10 mouse cellular contexts compared by ENCODE assay signal in genomic region chr2:91361068-91361528, GRCm38 (mm10).
DNase-seq lines count a peak whose midpoint lies in the region; ATAC-seq and TF ChIP-seq lines count a peak whose summit lies in the region.
"Had no signal": no experiment of that assay in that cellular context is flagged by ENCODE, and none has a peak within 500 bp of the region (broad histone marks: within the 10 kb centered on the region; RNA-seq: fewer than 3 reads in every experiment).

No protein-coding gene starts in this region.

- WGBS in limb, embryonic 14.5 days: 21% methylated on average over 4 of the region's 4 CpGs

- H3K27ac ChIP-seq in ES-Bruce4 (ENCODE audit: insufficient read depth, low read length): peak overlapping the region; percentile 68
- peak overlapping the region; percentile 75 for H3K27ac ChIP-seq in gastrocnemius, adult 2 months
- 0 out of 2 replicates have a peak overlapping the region, but pooled peaks have one; percentile 14 for H3K27ac ChIP-seq in limb, embryonic 14.5 days (replicated peaks; ENCODE audit: low read depth, low read length)
- H3K27ac ChIP-seq: neural tube, embryonic 12.5 days had no signal

- intact Hi-C loops in gastrocnemius, adult 2 months (cut with DNase I): no loop called here
- intact Hi-C loops in left cerebral cortex, postnatal 14 days (cut with DNase I): no loop called here

- H3K9ac ChIP-seq in ES-Bruce4 (ENCODE audit: low read depth, poor library complexity, severe bottlenecking): no peak overlapping the region
- no peak overlapping the region for H3K9ac ChIP-seq in limb, embryonic 14.5 days (ENCODE audit: low read depth, low read length, severe bottlenecking)
- H3K9ac ChIP-seq: neural tube, embryonic 12.5 days had no signal

- no peak overlapping the region for H3K4me2 ChIP-seq in limb, embryonic 14.5 days (replicated peaks; ENCODE audit: low read depth, low read length, severe bottlenecking)
- H3K4me2 ChIP-seq: neural tube, embryonic 12.5 days had no signal

- no peaks in the 10 kb centered on the region for H3K27me3 ChIP-seq in ES-Bruce4 (ENCODE audit: control insufficient read depth, insufficient read depth, low read length, poor library complexity, severe bottlenecking)
- no peaks in the 10 kb centered on the region for H3K27me3 ChIP-seq in limb, embryonic 14.5 days (ENCODE audit: control insufficient read depth, insufficient read depth, low read length)
- H3K27me3 ChIP-seq: CH12.LX; neural tube, embryonic 12.5 days had no signal

- peak; percentile 82; the same call in 1 of the 2 replicates for TF ChIP-seq EP300 in ES-Bruce4 (IDR thresholded peaks at IDR 0.05; ENCODE audit: insufficient read depth, low read depth, low read length)

- TF ChIP-seq POLR2A in ES-Bruce4 (IDR thresholded peaks at IDR 0.05; ENCODE audit: insufficient read depth, low read length): no peak
- TF ChIP-seq POLR2A in limb, embryonic 14.5 days (IDR thresholded peaks at IDR 0.05; ENCODE audit: borderline replicate concordance, extremely low read depth, insufficient read depth, insufficient read length): no peak

- H3K9me3 ChIP-seq in ES-Bruce4 (replicated peaks; ENCODE audit: control insufficient read depth, insufficient read depth, low read length, poor library complexity, severe bottlenecking): no peaks in the 10 kb centered on the region
- no peaks in the 10 kb centered on the region for H3K9me3 ChIP-seq in limb, embryonic 14.5 days (ENCODE audit: control insufficient read depth, low read length)
- H3K9me3 ChIP-seq: neural tube, embryonic 12.5 days had no signal

- H3K36me3 ChIP-seq in ES-Bruce4 (ENCODE audit: control insufficient read depth, insufficient read depth, low read length, poor library complexity, severe bottlenecking): no peaks in the 10 kb centered on the region
- no peaks in the 10 kb centered on the region for H3K36me3 ChIP-seq in limb, embryonic 14.5 days (ENCODE audit: control insufficient read depth, insufficient read depth, low read length)
- H3K36me3 ChIP-seq: neural tube, embryonic 12.5 days had no signal

- DNase-seq in frontal cortex, adult 2 months (ENCODE audit: extremely low spot score in 1 of 2, low spot score in 1 of 2): no peak
- peak; percentile 59 for DNase-seq in gastrocnemius, adult 2 months
- peak; percentile 18 for DNase-seq in limb, embryonic 14.5 days (ENCODE audit: low spot score)
- DNase-seq in right cerebral cortex, adult 2 months (ENCODE audit: low spot score in 2 of 2): no peak
- DNase-seq in right cerebral cortex, adult 18-20 months: no peak
- no peak for DNase-seq in left cerebral cortex, postnatal 14 days (ENCODE audit: low spot score in 2 of 2)

- peak; percentile 55; the same call in 1 of the 2 replicates for ATAC-seq in frontal cortex, adult (ENCODE audit: low TSS enrichment)
- no peak for ATAC-seq in limb, embryonic 14.5 days (ENCODE audit: low FRiP score, low read depth)

- no peak overlapping the region for H3K4me3 ChIP-seq in ES-Bruce4 (ENCODE audit: low read depth, low read length)
- H3K4me3 ChIP-seq in gastrocnemius, adult 2 months: peak overlapping the region; percentile 5; the same call in 1 of the 2 replicates
- no peak overlapping the region for H3K4me3 ChIP-seq in limb, embryonic 14.5 days (replicated peaks; ENCODE audit: low read length)
- H3K4me3 ChIP-seq: neural tube, embryonic 12.5 days had no signal

- no peak for TF ChIP-seq CTCF in ES-Bruce4 (IDR thresholded peaks at IDR 0.05; ENCODE audit: low read depth, low read length)
- TF ChIP-seq CTCF in gastrocnemius, adult 2 months (IDR thresholded peaks at IDR 0.05): no peak

- H3K4me1 ChIP-seq in ES-Bruce4 (ENCODE audit: control insufficient read depth, insufficient read depth, low read length): peaks cover 2% of the 10 kb centered on the region
- H3K4me1 ChIP-seq in limb, embryonic 14.5 days (ENCODE audit: control insufficient read depth, insufficient read depth, low read length): peaks cover 5% of the 10 kb centered on the region; the same call in 1 of the 2 replicates
- H3K4me1 ChIP-seq: neural tube, embryonic 12.5 days had no signal

Comparison
In these comparisons a context has a peak if more than half of its experiments do, and no peak if none do; other contexts are left out.
1. DNase-seq: peak in gastrocnemius, adult 2 months (single experiment) and limb, embryonic 14.5 days (single experiment); none in frontal cortex, adult 2 months (0 of 2), right cerebral cortex, adult 2 months (0 of 2), right cerebral cortex, adult 18-20 months (single experiment) and left cerebral cortex, postnatal 14 days (0 of 2).
2. H3K27ac ChIP-seq: peak in every context shown above with its lines; median percentile 75 in gastrocnemius, adult 2 months; 68 in ES-Bruce4; 14 in limb, embryonic 14.5 days.